Mouse (Mus musculus) heart, embryonic 12.5 days (tissue): ENCODE results near the gene Setd2. TPM values are rescaled to one million over a fixed set of nuclear protein-coding genes. Genes with fewer than 3 reads are reported as not detected.
A peak's percentile ranks its signal among the peaks of the same experiment; 100 is the strongest.

Source experiments
- ATAC-seq: fragments of 200-750 bp; cut with Nextera tagmentation; 2 replicates; pipeline ENCODE4 v1.8.0; 2017; ENCODE audit warnings: moderate TSS enrichment, moderate library complexity; ENCODE audit not compliant: insufficient number of reproducible peaks, low FRiP score
- H3K27ac ChIP-seq: fragments of 300-500 bp; sonication (generic); 2 replicates; pipeline ENCODE4 v1.5.1; 2016; ENCODE audit warnings: mild to moderate bottlenecking, moderate library complexity; ENCODE audit not compliant: poor library complexity, severe bottlenecking
- H3K27me3 ChIP-seq: fragments of 300-500 bp; sonication (generic); replicated peaks from 2 replicates; pipeline ENCODE4 v1.6.1; 2016; ENCODE audit warnings: mild to moderate bottlenecking, moderate library complexity
- H3K36me3 ChIP-seq: fragments of 300-500 bp; sonication (generic); 2 replicates; pipeline ENCODE4 v1.6.1; 2016; ENCODE audit warnings: mild to moderate bottlenecking, moderate library complexity
- H3K4me1 ChIP-seq: fragments of 300-500 bp; sonication (generic); replicated peaks from 2 replicates; pipeline ENCODE4 v1.6.1; 2016; ENCODE audit warnings: mild to moderate bottlenecking
- H3K4me2 ChIP-seq: fragments of 300-500 bp; sonication (generic); 2 replicates; pipeline ENCODE4 v1.6.1; 2016; ENCODE audit warnings: mild to moderate bottlenecking, moderate library complexity
- H3K4me3 ChIP-seq: fragments of 300-500 bp; sonication (generic); 2 replicates; pipeline ENCODE4 v1.5.1; 2016; ENCODE audit warnings: mild to moderate bottlenecking
- H3K9ac ChIP-seq: fragments of 300-500 bp; sonication (generic); 2 replicates; pipeline ENCODE4 v1.6.1; 2016; ENCODE audit warnings: mild to moderate bottlenecking, moderate library complexity
- H3K9me3 ChIP-seq: fragments of 300-500 bp; sonication (generic); replicated peaks from 2 replicates; pipeline ENCODE4 v1.6.1; 2016; ENCODE audit warnings: mild to moderate bottlenecking, moderate library complexity
- WGBS: fragments of 180-500 bp; shearing (Covaris S2); methylation state at CpG from one replicate; pipeline ENCODE4 v1.1.7; 2016; 5-methylcytosine and 5-hydroxymethylcytosine counted together
- microRNA-seq: library from miRNA; unstranded; fragments of <30 nt; microRNA quantifications from one replicate; pipeline ENCODE4, GENCODE M21; 2017
- polyA plus RNA-seq: library from polyadenylated mRNA; unstranded; fragments of >200 nt; fragmentation: Nextera tagmentation; extraction: Ambion mirVana; gene quantifications from 2 replicates; pipeline ENCODE4 v1.2.1, GENCODE M21; 2016

Setd2 gene
- polyA plus RNA-seq, 1 experiment from 2014 or later, result 28.5 TPM

- H3K4me2 ChIP-seq, result peak overlapping the region; percentile 59
- no peaks in the 10 kb centered on the region for H3K36me3 ChIP-seq
- no peaks in the 10 kb centered on the region for H3K27me3 ChIP-seq
- peaks cover 65% of the 10 kb centered on the region for H3K4me1 ChIP-seq
- peak; percentile 46 for ATAC-seq
- peak overlapping the region; percentile 88 for H3K27ac ChIP-seq
- H3K9me3 ChIP-seq, result no peaks in the 10 kb centered on the region
- H3K4me3 ChIP-seq, result no peak overlapping the region
- 21% methylated on average over 8 of the region's 8 CpGs for WGBS
- peak overlapping the region; percentile 56; the same call in 1 of the 2 replicates for H3K9ac ChIP-seq
Measured at GRCm38 (mm10) chr9:110666374-110666773, 134.0 kb downstream of the Setd2 start.

GRCm38 (mm10) chr9:110667219-110667836 lies 134.9 kb downstream of the Setd2 start:
- no peak for ATAC-seq
- H3K36me3 ChIP-seq, result no peaks in the 10 kb centered on the region
- H3K4me3 ChIP-seq, result no peak overlapping the region
- peak overlapping the region; percentile 20; the same call in 1 of the 2 replicates for H3K9ac ChIP-seq
- H3K4me2 ChIP-seq, result peak overlapping the region; percentile 59; the same call in 1 of the 2 replicates
- H3K27me3 ChIP-seq, result no peaks in the 10 kb centered on the region
- peak overlapping the region; percentile 88 for H3K27ac ChIP-seq
- peaks cover 75% of the 10 kb centered on the region for H3K4me1 ChIP-seq
- no peaks in the 10 kb centered on the region for H3K9me3 ChIP-seq
- 39% methylated on average over 4 of the region's 4 CpGs for WGBS

Small RNA genes lying within 50 kb of the gene (microRNA-seq; reads per million reads assigned to microRNA genes)
- gene Mir8107, result not detected

Other genes starting within 250 kb of the Setd2 start
- gene Elp6, start 227.4 kb upstream of the Setd2 start, polyA plus RNA-seq, result 13.8 and 15.3 TPM in 2 replicates
- gene Scap, start 199.3 kb upstream of the Setd2 start, polyA plus RNA-seq, result 22.2 and 23.9 TPM in 2 replicates
- gene Ptpn23, start 124.4 kb upstream of the Setd2 start, polyA plus RNA-seq, result 13.6 and 14.0 TPM in 2 replicates
- 0.26 and 0.65 TPM in 2 replicates for gene Ngp, start 112.8 kb upstream of the Setd2 start, polyA plus RNA-seq
- 9.8 and 10.2 TPM in 2 replicates for gene Klhl18, start 55.9 kb upstream of the Setd2 start, polyA plus RNA-seq
- gene Kif9, start 55.6 kb upstream of the Setd2 start, polyA plus RNA-seq, result 0.74 and 0.86 TPM in 2 replicates
- gene Nradd, start 91.9 kb downstream of the Setd2 start, polyA plus RNA-seq, result 22.9 and 26.0 TPM in 2 replicates
- 1.9 and 2.4 TPM in 2 replicates for gene Nbeal2, start 121.6 kb downstream of the Setd2 start, polyA plus RNA-seq
- gene Ccdc12, start 123.9 kb downstream of the Setd2 start, polyA plus RNA-seq, result 120 and 123 TPM in 2 replicates
- 3,437 and 3,612 TPM in 2 replicates for gene Myl3, start 209.3 kb downstream of the Setd2 start, polyA plus RNA-seq
- 45.8 and 46.1 TPM in 2 replicates for gene Pth1r, start 214.5 kb downstream of the Setd2 start, polyA plus RNA-seq